Mouse (Mus musculus) natural killer cell, adult 2 months (primary cell): ENCODE data around the gene Bloc1s3.
"Not testable (repeated sequence)": the region's sequence is repeated elsewhere in the genome, so short reads cannot be mapped to it uniquely, and the experiment has no call there.

Experiments used
- DNase-seq, 2 experiments: peaks; one replicate each; pipeline ENCODE4 v3.0.0; 2022; ENCODE audit warnings: low spot score in 2 of 2

Gene Bloc1s3

GRCm38 (mm10) chr7:19517652-19518365 is 9.6 kb upstream of the Bloc1s3 start, which contains the start of gene Nkpd1:
TSS of gene Nkpd1 (plus strand) at chr7:19517838.
- no peak for DNase-seq

GRCm38 (mm10) chr7:19512353-19512752 is 4.2 kb upstream of the Bloc1s3 start:
- DNase-seq, result no peak

DNA sequence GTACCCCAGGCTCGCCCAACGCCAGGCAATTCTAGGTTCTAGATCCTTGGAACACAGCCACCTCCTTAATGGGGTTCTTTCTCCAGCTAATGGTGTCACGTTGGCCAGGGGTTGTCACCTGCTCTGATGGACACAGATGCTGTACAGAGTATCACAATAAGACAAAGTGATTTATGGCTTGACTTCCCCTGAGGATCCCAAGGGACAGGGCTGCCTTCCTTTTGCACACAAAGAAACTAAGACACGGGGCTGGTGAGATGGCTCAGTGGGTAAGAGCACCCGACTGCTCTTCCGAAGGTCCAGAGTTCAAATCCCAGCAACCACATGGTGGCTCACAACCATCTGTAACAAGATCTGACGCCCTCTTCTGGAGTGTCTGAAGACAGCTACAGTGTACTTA is 3.8 kb upstream of the Bloc1s3 start:
- not testable (repeated sequence) for DNase-seq

DNA sequence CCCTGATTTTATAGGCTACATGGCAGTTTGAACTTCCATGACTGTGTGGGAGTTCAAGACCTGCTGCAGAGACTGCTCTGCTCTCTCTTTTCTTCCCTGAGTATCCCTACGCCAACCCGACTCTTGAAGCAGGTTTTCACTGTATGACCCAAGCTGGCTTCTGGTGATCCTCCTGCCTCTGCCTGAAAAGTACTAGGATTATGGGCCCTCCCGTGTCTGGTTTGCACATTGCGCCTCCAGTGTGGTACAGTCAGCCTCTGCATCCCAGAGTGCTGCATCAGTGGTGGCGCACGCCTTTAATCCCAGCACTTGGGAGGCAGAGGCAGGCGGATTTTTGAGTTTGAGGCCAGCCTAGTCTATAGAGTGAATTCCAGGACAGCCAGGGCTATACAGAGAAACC is 1.6 kb upstream of the Bloc1s3 start:
- no peak for DNase-seq

DNA sequence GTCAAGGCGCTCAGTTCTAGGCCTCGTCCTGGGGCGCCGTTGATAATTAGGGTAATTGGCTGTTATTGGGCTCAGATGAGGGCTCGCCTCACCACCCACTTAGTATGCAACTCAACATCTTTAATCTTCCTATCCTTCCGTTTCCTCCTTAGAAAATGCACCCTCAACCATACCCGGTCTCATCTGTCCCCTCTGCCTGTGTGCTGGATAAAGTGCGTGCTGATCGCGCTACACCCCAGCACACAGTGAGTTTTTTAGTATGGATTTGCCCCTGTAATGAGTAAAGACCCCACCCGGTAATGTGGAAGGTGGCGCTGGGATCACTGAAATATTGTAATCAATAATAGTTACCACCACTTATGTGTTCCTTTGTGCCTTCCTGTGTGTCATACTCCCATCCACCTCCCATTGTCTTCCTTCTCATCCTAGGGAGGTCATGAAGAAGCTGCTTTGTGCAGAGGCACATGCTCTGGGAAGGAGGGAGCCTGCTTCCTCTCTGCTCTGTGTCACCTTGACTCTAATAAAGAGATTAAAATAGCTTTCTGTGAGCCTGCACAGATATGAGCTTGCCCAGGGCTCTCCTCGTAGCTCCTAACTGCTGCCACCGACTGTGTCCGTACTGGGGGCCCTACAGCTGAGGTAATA is 879 bp upstream of the Bloc1s3 start:
- no peak for DNase-seq

- no peak for DNase-seq
Observed at GRCm38 (mm10) chr7:19507612-19507981, 570 bp downstream of the Bloc1s3 start.

- DNase-seq, result peak; percentile 20 to 38
Observed at GRCm38 (mm10) chr7:19506969-19507611, 1.1 kb downstream of the Bloc1s3 start.

- no peak for DNase-seq
Observed at GRCm38 (mm10) chr7:19506326-19506725, 1.8 kb downstream of the Bloc1s3 start.

GRCm38 (mm10) chr7:19503481-19504068 is 4.6 kb downstream of the Bloc1s3 start:
- DNase-seq, result peak; percentile 31 to 46

- DNase-seq, result no peak
Observed at GRCm38 (mm10) chr7:19501658-19502057, 6.5 kb downstream of the Bloc1s3 start.

GRCm38 (mm10) chr7:19500420-19501363 is 7.5 kb downstream of the Bloc1s3 start:
- peak in 1 of 2 experiments; percentile 14 for DNase-seq

DNA sequence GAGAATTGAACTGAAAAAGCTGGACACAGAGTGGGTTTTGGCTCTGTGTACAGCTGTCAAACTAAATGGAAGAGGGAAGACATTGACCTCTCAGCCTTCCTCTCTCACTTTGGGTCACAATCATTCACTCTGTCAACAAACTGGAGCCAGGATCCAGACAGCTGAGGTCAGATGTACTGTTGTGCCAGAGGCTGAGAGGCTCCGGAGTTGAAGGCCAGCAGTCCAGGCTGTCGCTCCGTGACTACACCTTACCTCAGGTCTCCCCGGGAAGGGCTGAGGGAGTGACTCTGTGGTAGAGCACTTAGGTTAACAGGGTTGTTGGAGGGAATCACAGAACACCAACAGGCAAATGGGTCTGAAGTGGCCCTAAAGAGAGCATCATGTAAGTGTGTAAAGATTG is 9.8 kb downstream of the Bloc1s3 start:
- DNase-seq, result no peak

GRCm38 (mm10) chr7:19496214-19496555 is 12.0 kb downstream of the Bloc1s3 start:
- DNase-seq, result no peak

DNA sequence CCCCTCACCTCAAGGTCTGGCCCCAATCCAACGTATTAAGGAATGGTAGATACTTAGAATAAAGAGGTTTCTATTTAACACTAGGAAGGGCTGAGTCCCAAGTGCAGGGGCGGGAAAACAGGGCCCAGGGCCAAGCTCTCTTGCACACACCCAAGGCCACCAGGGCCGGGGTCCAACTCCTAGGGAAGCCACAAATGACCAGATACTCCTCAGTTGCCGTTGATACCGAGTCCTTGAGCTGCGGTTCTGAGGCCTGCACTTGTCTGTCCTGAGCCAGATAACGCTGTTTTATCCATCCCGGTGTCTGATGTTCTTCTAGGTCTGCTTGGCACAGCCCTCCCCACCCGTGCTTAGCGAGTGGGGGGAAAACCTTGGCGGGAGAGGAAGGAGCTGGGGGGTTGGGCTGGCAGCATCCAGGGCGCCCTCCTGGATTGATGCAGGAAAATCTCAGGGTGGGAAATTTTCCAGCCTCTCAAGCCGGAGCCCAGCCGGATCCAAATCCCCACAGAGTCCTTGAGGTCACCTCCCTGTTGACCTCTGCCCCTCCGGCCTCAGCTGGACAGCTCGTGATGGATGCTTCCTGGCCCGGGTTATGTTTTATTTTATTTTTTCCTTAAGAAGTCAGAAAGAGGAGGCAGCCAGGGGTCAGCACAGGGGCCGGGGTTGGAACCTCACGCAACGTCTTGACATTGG is 12.5 kb downstream of the Bloc1s3 start:
- no peak for DNase-seq

DNA sequence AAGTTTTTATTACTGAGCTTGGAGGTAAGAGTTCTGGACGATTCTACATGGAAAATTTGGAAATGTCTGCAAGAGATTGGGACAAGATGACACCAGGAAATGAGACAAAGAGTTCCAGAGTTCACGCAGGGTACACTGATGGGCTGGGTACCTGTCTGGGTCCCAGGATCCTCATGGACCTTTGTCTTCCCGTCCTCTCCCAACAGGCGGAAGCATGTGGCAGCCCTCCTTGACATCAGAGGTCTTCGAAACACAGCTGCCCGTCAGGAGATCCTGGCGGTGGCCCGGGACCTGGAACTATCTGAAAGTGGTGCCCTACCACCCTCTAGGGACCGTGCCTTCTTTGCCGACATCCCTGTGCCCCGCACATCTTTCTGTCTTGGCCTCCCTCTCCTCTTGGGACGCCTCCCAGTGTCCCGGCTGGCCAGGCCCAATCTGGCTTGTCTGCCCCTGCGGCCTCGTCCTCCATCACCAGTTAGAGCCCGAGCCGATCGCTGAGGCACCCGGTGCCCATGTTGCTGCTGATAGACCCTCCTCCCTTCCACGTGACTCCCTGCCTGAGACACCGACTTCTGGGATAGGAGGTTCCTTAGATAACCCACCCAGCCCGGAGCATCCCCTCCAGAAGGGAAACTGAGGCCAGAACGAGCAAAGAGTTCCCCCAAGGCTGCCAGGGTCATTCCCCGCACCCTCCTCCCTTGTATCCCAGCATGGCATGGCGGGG is 13.3 kb downstream of the Bloc1s3 start:
- DNase-seq, result no peak

- DNase-seq, result peak; percentile 40 to 42
Observed at GRCm38 (mm10) chr7:19491731-19492130, 16.4 kb downstream of the Bloc1s3 start.

GRCm38 (mm10) chr7:19489525-19489924 is 18.6 kb downstream of the Bloc1s3 start:
- no peak for DNase-seq

DNA sequence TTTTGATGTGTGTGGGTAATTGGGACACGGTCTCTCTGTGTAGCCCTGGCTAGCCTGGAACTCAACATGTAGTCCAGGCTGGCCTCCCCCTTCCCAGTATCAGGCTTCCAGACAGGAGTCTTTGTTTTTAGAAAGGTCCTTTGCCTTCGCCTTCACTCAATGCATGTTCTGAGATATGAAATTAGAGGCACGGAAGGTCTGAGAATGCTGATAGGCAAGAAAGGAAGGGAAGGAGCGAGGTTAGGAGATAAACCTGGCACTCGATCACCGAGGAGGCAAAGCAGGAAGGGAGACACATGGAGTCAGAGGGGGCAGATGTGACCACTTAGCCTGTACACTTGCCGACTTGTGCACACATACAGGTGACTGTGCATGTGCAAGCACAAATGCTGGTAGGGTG is 21.6 kb downstream of the Bloc1s3 start:
- DNase-seq, result no peak

DNA sequence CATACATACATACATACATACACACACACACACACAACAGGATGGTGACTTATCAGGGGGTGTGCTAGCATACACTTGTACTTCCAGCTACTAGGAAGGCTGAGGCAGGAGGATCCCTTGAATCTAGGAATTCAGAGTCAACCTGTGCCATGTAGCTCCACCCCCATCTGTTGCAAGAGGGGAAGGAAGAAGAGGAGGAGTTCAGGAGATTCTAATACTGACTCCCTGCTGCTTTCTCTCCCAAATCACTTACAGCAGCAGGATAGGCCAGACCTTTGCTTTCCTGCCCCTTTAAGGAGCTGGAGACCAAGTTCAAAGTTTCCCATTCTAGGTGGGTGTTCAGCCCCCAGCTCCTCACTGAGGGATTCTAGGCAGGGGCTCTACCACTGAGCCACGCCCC is 22.7 kb downstream of the Bloc1s3 start:
- DNase-seq, result no peak

DNA sequence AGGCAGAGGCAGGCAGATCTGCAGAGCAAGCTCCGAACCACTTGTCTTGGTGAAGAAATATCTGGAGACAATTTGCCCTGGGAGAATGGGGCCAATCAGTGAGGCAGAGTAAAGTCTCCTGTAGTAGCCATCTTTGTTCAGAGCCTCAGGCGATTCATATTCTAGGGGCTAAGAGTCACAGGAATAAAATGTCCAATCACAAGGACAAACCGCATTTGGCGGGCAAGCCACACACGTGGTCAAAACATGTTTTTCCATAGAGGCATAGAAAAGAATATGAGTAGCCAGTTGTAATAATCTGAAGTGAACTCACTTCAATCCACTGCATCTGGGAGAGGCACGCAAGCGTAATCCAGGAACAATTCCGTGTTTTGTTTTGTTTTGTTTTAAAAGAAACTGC is 24.9 kb downstream of the Bloc1s3 start:
- DNase-seq, result no peak
